Mouse (Mus musculus): ENCODE data around the gene Slc35e4. TPM values are rescaled to one million over a fixed set of nuclear protein-coding genes. Genes with fewer than 3 reads are reported as not detected.
A peak's percentile ranks its signal among the peaks of the same experiment; 100 is the strongest.

The Slc35e4 gene
- total and polyA plus RNA-seq, 2 experiments from 2014 or later = 27.4 to 56.5 TPM

DNA sequence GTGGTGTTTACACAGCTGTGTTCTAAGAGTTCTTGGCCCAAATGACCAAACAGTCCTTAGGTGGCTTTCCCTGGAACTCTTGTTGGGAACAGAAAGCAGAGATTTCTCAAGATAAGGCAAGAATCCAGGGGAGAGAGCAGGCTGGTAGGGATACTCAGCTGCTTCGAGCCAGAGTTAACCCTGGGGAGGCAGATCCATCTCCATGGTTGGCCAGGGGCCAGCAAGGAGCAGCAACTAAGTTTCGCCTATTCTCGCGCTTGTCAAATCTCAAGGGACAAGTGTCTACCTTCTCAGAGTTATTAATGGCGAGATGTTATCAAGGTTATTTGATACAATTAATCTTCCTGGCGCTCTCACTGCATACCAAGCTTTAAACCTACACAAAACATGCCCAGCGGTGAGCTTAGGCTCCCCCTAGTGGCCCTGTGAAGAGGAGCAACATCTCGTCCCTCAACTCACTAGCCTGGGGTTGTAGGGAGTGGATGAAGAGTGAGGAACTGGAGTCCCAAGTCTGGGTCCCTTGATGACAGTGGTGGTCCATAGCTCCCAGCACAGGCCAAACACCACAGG lies 6.9 kb upstream of the Slc35e4 start:
- no peak overlapping the region for H3K4me3 ChIP-seq (ENCODE audit: low read depth, low read length)
- no peak overlapping the region for H3K4me2 ChIP-seq (ENCODE audit: low read depth, low read length, poor library complexity, severe bottlenecking)
- no peak overlapping the region for H3K27ac ChIP-seq (ENCODE audit: low read depth, low read length)
- WGBS = 30% methylated on average over 8 of the region's 8 CpGs
- peak; percentile 84 for TF ChIP-seq CTCF (IDR thresholded peaks at IDR 0.05)
- ATAC-seq (ENCODE audit: low FRiP score) (no peak), DNase-seq (ENCODE audit: low spot score) (peak; percentile 66)
- H3K27me3 ChIP-seq (ENCODE audit: insufficient read depth, low read length) = no peaks in the 10 kb centered on the region
- no peaks in the 10 kb centered on the region for H3K4me1 ChIP-seq (ENCODE audit: insufficient read depth, low read length)
- H3K9ac ChIP-seq (replicated peaks; ENCODE audit: low read length, poor library complexity, severe bottlenecking) = no peak overlapping the region
- 0 out of 2 replicates have a peak, but pooled peaks cover 2% of the 10 kb centered on the region for H3K36me3 ChIP-seq (ENCODE audit: insufficient read depth, low read length)
- no peaks in the 10 kb centered on the region for H3K9me3 ChIP-seq (ENCODE audit: low read length)

DNA sequence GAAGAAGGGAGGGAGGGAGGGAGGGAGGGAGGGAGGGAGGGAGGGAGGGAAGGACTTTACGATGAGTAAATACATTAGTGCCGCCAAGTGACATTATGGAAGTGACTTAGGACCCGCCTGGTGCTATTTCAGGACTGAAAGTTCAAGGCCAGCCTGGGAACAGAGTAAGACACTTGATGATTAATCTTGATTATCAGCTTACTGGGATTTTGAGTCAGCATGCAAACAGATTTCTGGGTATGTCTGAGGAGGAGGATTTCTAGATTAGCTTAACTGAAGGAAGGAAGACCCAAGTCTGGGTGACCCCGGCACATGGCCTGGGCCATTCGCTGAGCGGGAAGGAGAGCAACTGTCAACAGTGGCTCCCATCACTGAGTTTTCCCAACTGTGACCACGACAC lies 6.0 kb upstream of the Slc35e4 start:
- H3K27me3 ChIP-seq (ENCODE audit: insufficient read depth, low read length) = no peaks in the 10 kb centered on the region
- no peak for ATAC-seq (ENCODE audit: low FRiP score)
- no peaks in the 10 kb centered on the region for H3K9me3 ChIP-seq (ENCODE audit: low read length)
- 0 out of 2 replicates have a peak, but pooled peaks cover 2% of the 10 kb centered on the region for H3K36me3 ChIP-seq (ENCODE audit: insufficient read depth, low read length)
- no peaks in the 10 kb centered on the region for H3K4me1 ChIP-seq (ENCODE audit: insufficient read depth, low read length)
- H3K9ac ChIP-seq (replicated peaks; ENCODE audit: low read length, poor library complexity, severe bottlenecking) = no peak overlapping the region
- no peak for TF ChIP-seq CTCF (IDR thresholded peaks at IDR 0.05)
- DNase-seq (ENCODE audit: low spot score) = no peak
- H3K27ac ChIP-seq (ENCODE audit: low read depth, low read length) = no peak overlapping the region
- H3K4me2 ChIP-seq (ENCODE audit: low read depth, low read length, poor library complexity, severe bottlenecking) = no peak overlapping the region
- 91% methylated on average over 7 of the region's 7 CpGs for WGBS
- H3K4me3 ChIP-seq (ENCODE audit: low read depth, low read length) = no peak overlapping the region

DNA sequence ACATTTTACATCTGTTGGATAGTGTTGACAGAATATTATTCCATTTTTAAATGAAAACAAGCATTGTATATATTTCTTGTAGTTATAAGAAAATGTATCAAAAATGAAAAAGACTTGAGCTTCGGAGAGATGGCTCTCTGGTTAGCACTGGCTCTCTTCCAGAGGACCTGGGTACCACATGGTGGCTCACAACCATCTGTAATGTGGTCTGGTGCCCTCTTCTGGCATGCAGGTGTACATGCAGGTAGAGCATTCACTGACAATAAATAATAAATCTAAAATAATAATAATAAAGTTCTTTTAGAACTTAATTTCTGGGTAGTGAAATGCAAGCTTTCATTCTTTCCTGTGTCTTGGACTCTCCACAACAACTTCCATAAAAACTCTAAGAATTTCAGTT lies 4.3 kb upstream of the Slc35e4 start:
- peak; percentile 66 for TF ChIP-seq CTCF (IDR thresholded peaks at IDR 0.05)
- Histone ChIP-seq H3K36me3 (ENCODE audit: insufficient read depth, low read length) (0 out of 2 replicates have a peak, but pooled peaks cover 2% of the 10 kb centered on the region), H3K4me1 (ENCODE audit: insufficient read depth, low read length) (no peaks in the 10 kb centered on the region), H3K9me3 (ENCODE audit: low read length) (no peaks in the 10 kb centered on the region), H3K27me3 (ENCODE audit: insufficient read depth, low read length) (no peaks in the 10 kb centered on the region), H3K4me2 (ENCODE audit: low read depth, low read length, poor library complexity, severe bottlenecking) (no peak overlapping the region), H3K4me3 (ENCODE audit: low read depth, low read length) (no peak overlapping the region), H3K27ac (ENCODE audit: low read depth, low read length) (no peak overlapping the region), H3K9ac (replicated peaks; ENCODE audit: low read length, poor library complexity, severe bottlenecking) (no peak overlapping the region)
- WGBS = 56% methylated on average over 1 of the region's 1 CpGs
- DNase-seq (ENCODE audit: low spot score) (peak; percentile 58), ATAC-seq (ENCODE audit: low FRiP score) (no peak)

DNA sequence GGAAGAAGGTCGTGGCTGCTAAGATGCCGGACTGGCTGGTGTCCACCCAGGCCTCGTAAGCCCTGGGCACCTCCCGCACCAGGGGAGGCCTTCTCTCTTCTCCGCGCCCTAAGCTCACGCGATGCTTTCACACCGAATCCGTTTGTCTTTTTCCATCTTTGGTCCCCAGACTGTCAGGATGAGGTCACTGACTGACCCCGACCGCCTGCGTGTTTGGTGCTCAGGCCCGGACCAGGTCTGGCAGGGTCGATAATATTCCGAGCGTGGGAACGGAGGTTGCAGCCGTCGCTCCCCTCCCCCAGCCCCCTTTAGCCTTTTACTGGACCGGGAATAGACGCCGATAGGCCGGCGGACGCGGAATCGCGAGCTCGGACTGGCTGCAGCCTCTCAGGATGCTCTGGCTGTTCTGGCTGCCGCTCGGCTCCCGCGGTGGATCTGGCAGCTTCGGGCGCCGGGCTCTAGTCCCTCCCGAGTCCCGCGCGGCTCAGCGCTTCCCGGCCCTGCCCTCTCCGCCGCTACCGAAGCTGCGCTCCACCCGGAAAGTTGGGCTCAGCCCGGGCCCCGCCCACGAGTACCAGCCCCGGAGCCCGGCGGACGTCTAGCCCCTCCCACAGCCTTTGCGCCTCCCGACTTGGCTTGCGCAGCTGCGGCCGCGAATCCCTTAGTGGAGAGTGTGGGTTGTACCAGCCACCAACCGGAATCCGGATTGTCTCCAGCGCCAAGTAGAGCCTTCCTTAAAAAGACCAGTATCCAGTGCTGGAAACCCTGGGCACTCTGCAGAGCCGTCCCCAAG lies 952 bp downstream of the Slc35e4 start:
- H3K9ac ChIP-seq (replicated peaks; ENCODE audit: low read length, poor library complexity, severe bottlenecking) = peak overlapping the region; percentile 76
- H3K4me1 ChIP-seq (ENCODE audit: insufficient read depth, low read length) = peaks cover 32% of the 10 kb centered on the region
- ATAC-seq (ENCODE audit: low FRiP score) (peak; percentile 89), DNase-seq (ENCODE audit: low spot score) (peak; percentile 93)
- H3K4me3 ChIP-seq (ENCODE audit: low read depth, low read length) = peak overlapping the region; percentile 56
- peak overlapping the region; percentile 82 for H3K27ac ChIP-seq (ENCODE audit: low read depth, low read length)
- no peak for TF ChIP-seq CTCF (IDR thresholded peaks at IDR 0.05)
- H3K4me2 ChIP-seq (ENCODE audit: low read depth, low read length, poor library complexity, severe bottlenecking) = peak overlapping the region; percentile 95
- H3K9me3 ChIP-seq (ENCODE audit: low read length) = no peaks in the 10 kb centered on the region
- no peaks in the 10 kb centered on the region for H3K36me3 ChIP-seq (ENCODE audit: insufficient read depth, low read length)
- under 1% methylated on average over 65 of the region's 65 CpGs for WGBS
- H3K27me3 ChIP-seq (ENCODE audit: insufficient read depth, low read length) = no peaks in the 10 kb centered on the region

DNA sequence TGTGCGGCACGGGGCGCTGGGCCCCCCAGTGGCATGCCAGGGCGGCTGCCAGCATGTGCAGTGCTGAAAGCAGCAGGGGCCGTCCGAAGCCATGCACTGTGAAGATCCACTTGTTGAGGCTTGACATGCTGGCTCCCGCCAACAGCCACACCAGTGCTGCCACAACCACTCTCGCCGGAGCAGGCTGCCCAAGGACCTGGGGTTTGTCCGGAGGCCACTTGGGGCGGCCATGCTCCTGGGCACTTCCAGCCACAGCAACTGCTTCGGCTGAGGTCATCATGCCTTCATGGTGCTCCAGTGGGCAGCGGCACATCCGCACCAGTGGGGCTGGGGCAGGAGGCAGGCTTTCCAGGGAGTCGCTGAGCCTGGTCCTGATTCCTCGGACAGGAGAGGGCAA lies 1.6 kb downstream of the Slc35e4 start:
- Histone ChIP-seq H3K36me3 (ENCODE audit: insufficient read depth, low read length) (no peaks in the 10 kb centered on the region), H3K9me3 (ENCODE audit: low read length) (no peaks in the 10 kb centered on the region), H3K27ac (ENCODE audit: low read depth, low read length) (peak overlapping the region; percentile 82), H3K27me3 (ENCODE audit: insufficient read depth, low read length) (no peaks in the 10 kb centered on the region), H3K4me3 (ENCODE audit: low read depth, low read length) (peak overlapping the region; percentile 56), H3K4me2 (ENCODE audit: low read depth, low read length, poor library complexity, severe bottlenecking) (peak overlapping the region; percentile 95), H3K4me1 (ENCODE audit: insufficient read depth, low read length) (peaks cover 32% of the 10 kb centered on the region), H3K9ac (replicated peaks; ENCODE audit: low read length, poor library complexity, severe bottlenecking) (peak overlapping the region; percentile 76)
- ATAC-seq (ENCODE audit: low FRiP score) (peak; percentile 15), DNase-seq (ENCODE audit: low spot score) (peak; percentile 31)
- peak; percentile 37 for TF ChIP-seq CTCF (IDR thresholded peaks at IDR 0.05)
- 2% methylated on average over 16 of the region's 16 CpGs for WGBS
